Mouse (Mus musculus) right cerebral cortex, postnatal 36 days (tissue): ENCODE results near the gene Mustn1.
A peak's percentile ranks its signal among the peaks of the same experiment; 100 is the strongest.

ENCODE experiments used
- DNase-seq, 2 experiments: peaks; one replicate each; pipeline ENCODE4 v3.0.0; 2022; ENCODE audit warnings: low spot score in 2 of 2, mixed read lengths in 1 of 2

Gene Mustn1

DNA sequence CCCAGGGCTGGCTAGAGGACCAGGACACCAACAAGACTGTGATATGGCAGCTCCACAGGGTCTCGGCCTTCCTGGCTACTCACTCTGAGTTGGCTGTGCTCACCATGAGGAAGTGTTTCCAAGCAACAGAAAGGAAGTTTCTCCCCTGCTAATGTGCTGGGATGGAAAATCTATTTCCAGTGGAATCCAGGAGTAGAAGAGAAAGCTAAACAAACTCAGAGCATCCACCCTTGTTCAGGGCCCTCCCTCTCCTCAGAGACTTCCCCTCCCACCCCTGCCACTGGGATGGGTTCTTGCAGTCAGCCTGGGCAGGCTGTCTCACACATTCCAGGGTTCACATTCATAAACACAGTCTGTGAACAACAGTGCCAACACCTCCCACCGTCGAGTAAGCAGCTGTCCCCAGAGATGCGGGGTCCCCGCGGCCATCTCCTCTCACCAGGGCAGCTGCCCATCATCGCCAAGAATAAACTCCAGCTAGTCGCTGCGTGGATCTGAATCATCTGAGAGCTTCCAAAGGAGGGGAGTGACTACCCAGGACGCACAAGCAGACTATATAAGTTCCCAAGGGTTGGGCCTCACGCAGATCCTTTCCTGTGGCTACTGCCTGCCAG is at the start of gene Mustn1:
Mustn1 (plus strand) TSS at position 243 of the 614 bp plus-strand sequence.
- peak in 1 of 2 experiments; percentile 41 for DNase-seq

GRCm38 (mm10) chr14:30837416-30837996 is 41.5 kb upstream of the Mustn1 start:
- no peak for DNase-seq

GRCm38 (mm10) chr14:30843701-30844100 is 35.3 kb upstream of the Mustn1 start:
- DNase-seq, result no peak

DNA sequence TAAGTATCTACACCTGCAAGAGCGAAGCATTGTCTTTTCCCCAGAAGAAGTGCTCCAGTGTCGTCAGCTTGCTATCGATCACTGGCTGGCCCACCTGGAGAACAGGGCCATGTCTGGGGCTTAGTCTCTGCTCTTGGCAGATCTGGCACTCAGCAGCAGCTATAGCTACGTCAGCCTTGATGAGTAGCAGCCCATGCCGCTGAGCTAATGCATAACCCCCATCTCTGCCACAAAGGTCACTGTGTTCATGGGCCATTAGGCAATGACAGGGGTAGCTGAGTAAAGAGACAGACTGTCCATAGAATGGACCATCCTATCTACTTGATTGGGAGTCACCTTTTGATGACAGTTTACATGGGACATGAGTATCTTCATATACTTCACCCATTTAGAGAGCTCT is 28.5 kb upstream of the Mustn1 start:
- DNase-seq, result no peak

GRCm38 (mm10) chr14:30852325-30852724 is 26.7 kb upstream of the Mustn1 start:
- DNase-seq, result no peak

DNA sequence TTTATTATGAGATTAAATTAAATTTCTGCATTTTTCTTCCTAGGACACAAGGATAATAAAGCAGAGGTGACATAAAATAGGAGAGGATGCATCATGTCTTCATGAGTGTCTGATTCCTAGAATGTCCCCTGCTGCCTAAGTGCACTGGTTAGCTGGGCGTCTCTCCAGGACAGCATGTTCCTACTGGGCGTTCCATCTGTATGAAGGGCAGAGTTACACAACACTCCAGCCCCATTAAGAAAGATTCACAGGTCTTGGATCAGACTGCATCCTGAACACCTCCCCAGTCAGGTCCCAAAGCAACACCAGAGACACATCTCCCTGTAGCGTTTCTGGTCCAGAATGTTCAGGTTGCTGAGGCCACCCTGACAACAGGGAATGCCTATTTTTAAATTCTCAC is 23.7 kb upstream of the Mustn1 start:
- no peak for DNase-seq

DNA sequence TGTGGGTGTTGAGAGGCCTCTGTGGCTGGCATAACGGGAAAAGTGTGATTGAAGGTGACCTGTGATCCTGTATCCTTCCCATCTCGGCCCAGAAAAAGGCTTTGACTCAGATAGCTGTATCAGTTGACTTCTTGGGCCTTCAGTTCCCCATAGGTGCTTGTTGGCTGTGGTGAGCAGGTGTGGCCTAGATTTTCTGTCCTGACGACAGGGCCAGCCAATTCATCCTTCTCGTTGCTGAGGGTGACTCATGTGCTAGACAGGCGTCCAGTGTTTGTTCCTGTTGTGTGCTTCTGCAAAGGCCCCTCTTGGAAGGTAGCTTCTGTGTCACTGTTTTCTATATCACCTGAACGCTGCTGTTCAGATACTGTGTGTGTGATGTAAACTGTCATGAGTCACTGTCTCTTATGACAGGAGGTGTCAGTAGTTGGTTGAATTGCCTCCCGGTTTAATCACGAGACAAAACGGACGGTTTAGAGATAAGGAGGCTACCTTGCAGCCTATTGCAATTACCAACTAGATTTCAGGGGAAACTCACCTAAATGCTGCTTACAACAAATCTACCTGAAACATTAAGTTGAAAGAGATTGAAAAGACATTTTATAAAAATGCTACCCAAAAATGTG is 22.0 kb upstream of the Mustn1 start:
- no peak for DNase-seq

DNA sequence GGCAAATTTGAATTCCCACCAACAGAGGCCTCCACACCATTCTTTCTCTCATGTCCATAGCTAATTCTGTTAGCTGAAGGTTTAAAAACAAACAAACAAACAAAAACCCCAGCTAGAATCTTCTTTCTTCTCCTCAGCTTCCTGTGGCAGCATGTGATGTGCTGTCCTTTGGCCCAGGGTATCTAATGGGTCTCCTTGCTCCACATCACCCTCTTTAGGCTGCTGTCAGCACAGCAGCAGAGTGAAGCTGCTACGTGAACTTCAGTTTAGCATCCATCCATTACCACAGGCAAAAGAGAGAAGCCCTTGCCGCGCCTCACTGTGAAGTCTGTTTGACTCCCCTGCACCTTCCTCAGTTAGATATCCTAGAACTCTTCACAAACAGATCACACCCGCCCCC is 21.0 kb upstream of the Mustn1 start:
- no peak for DNase-seq

GRCm38 (mm10) chr14:30861421-30862125 is 17.4 kb upstream of the Mustn1 start:
- no peak for DNase-seq

DNA sequence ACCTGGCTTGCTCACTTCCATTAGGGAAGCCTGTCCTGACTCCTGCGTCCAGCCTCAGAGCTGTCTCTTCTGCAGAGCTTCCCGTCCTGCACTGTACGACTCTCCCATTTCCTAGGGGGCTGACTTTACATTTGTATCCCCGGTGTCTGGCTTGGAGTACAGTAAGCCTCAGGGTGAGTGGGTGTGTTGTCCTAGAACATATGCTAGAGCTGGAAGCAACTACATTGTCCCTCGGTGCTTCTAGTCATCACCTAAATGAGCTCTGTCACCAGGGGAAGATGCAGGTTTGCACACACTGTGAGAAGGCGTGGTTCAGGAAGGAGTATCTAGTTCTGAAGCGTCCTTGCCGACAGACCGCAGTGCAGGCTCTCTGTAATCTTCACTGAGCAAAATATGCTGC is 16.6 kb upstream of the Mustn1 start:
- DNase-seq, result no peak

DNA sequence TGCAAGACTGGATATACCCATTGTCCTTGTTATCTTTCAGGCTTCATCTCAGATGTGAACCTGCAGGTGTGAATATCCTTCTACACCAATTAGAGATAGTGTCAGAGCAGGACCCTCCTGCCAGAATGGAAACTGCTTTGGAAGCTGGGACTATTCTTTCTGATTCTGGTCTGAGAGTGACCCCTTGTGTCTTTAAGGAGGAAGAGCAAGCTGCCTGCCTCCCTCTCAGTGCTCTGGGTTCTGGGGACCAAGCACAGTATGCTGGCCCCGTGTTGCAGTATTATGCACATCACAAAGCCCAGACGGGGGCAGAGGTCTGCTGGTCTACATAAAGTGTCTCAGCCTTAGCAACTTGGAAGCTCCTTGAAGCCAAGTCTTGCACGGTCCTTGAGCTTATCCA is 13.7 kb upstream of the Mustn1 start:
- no peak for DNase-seq

GRCm38 (mm10) chr14:30867042-30867441 is 12.0 kb upstream of the Mustn1 start:
- no peak for DNase-seq

GRCm38 (mm10) chr14:30868826-30869225 is 10.2 kb upstream of the Mustn1 start:
- no peak for DNase-seq

DNA sequence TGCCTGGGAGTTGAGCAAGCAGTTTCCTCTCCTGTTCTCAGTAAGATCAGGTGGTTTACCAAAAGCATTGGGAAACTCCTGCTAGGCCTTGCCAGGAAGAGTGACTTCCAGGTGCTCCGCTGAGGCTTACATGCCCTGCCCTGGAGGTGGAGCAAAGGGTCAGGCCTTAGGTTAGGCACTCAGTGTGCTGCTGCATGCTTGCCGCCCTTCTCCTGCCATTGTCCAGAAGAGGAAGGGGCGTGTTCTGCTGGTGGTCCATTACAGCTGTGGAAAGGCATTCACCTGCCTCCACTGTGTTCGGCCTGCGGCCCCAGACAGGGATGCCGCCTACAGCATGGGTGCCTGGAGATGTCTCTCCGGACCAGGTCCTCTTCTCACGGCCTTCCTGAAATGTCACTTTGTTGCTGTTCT is 9.6 kb upstream of the Mustn1 start:
- DNase-seq, result no peak

- no peak for DNase-seq
Observed at GRCm38 (mm10) chr14:30870206-30871147, 8.5 kb upstream of the Mustn1 start.

DNA sequence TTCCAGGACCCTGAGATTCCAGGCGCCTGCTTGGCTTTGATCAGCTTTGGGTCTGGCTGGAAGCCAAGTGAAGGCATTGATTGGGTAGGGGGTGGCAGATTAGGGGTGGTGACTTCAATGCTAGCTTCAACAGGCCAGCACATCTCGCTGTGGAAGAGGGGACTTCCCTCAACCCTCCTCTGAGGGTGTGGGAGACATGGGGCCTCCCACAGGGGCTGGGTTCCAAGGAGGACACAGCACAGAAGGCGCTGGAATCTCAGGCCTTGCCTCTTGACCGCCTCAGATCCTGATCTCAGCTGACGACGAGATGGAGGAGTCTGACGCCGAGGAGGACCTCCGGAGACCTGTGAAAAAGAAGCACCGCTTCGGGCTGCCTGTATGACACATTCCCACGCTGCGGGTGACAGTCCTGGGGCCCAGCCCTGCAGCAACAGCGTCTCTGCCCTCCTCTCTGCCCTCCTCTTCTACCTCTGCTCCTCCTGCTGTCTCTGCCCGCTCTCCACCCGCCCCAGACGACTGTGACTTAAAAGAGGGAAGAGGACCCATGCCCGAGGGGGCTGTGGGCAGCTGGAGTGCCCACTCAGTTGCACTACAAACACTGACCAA is 4.8 kb upstream of the Mustn1 start:
- no peak for DNase-seq

DNA sequence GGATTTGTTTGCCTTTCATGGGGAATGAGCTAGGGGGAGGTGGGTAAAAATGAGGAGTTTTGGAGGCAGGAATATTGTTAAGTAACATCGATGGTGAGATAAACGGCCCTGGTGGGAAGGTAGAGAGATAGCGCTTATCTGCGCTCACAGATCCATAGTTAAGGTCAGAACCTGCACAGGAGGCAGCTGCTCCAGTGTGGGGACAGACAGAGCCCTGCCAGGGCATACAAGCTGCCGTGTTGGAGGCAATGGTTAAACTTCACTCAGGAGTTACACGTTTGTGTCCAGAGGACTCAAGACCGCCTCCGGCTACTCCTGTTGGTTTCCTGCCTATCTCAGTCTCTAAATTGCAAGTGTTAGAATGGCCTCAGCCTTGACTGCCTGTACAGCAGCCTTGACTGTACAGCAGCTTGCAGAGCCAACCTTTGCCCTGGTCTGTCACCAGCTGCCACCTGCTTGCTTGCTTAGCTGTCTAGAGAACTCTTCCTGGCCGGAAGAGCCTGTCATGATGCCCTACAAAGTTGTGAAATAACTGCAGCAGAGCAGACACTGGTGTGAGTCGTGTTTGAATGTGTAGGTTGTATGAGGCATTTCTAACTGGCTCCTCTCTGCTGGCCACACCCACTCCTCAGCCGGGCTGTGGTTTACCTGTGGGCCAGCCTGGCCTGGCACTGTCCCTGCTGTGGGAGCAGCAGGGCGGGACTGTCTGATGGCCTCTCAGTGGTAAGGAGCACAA is 3.7 kb upstream of the Mustn1 start:
- DNase-seq, result no peak

DNA sequence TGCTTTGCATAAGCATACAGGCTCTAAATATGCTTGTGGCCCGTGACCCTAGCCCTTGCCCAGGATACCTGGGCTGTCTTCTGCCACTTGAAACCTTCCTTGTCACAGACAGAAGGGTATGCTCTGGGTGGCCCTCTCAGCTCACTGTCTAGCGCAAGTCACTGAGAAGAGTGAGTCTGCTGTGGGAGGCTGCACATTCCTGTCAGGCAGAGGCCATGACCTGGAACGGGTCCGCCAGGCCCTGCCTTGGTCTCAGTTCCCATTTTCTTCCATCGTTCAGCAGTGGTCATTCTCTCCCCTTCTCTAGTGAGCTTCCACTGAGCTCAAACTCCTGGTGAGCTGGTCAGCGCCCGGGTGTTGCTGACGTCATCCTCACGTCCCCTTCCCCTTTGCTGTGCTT is 3.0 kb upstream of the Mustn1 start:
- DNase-seq, result no peak

DNA sequence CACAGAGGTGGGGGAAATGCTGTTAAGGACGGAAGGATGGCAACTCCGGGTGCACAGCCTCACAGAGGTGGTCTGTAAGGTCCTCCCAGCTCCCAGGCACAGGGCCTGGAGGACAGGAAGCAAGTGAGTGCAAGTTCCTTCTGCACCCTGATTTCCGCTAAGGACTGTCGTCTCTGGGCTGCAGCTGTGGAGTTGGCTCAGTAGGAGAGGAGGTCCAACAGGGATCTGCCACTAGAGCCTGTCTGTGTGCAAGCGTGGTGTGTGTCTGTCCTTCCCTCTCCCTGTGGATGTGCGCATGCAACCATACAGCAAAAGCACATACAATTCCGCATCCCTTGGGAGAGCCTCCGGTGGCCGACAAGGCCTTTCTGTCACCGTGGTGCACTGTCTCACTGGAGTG is 2.5 kb upstream of the Mustn1 start:
- no peak for DNase-seq

DNA sequence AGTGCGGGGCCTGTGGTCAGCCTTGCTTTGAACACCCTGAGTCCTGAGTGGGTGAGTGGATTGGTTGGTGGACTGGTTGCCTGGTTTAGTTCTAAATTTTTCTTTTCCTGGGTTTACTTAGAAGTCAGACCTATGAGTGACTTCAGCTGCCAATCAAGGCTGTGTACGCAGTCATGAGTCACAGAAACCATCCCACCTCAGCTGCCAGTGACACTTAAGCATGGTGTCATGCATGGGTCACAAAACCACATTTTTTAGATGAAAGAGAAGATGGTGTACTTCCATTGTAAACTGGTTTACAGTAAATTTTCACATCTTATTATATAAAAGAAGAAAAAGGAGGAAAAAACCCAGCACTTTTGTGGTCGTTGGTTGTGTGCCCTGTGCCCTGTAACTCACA is 1.2 kb upstream of the Mustn1 start:
- no peak for DNase-seq

GRCm38 (mm10) chr14:30879794-30880193 is 794 bp downstream of the Mustn1 start:
- DNase-seq, result no peak
